Mouse (Mus musculus) intestine, embryonic 16.5 days (tissue): ENCODE data around the gene Csnk2a1. TPM values are rescaled to one million over a fixed set of nuclear protein-coding genes. Genes with fewer than 3 reads are reported as not detected.
A peak's percentile ranks its signal among the peaks of the same experiment; 100 is the strongest.

Experiments
- ATAC-seq: fragments of 200-750 bp; cut with Nextera tagmentation; 2 replicates; pipeline ENCODE4 v1.8.0; 2017; ENCODE audit warnings: moderate TSS enrichment, moderate library complexity
- H3K27ac ChIP-seq: fragments of 300-500 bp; sonication (generic); 2 replicates; pipeline ENCODE4 v1.5.1; 2014; ENCODE audit warnings: mild to moderate bottlenecking, low read length
- H3K27me3 ChIP-seq: fragments of 300-500 bp; sonication (generic); replicated peaks from 2 replicates; pipeline ENCODE4 v1.6.1; 2014; ENCODE audit warnings: low read length, control low read depth, mixed read lengths; ENCODE audit not compliant: control insufficient read depth, insufficient read depth
- H3K36me3 ChIP-seq: fragments of 300-500 bp; sonication (generic); 2 replicates; pipeline ENCODE4 v1.6.1; 2014; ENCODE audit warnings: low read length, control low read depth; ENCODE audit not compliant: control insufficient read depth, insufficient read depth
- H3K4me1 ChIP-seq: fragments of 300-500 bp; sonication (generic); 2 replicates; pipeline ENCODE4 v1.6.1; 2014; ENCODE audit warnings: low read length, control low read depth, mixed read lengths; ENCODE audit not compliant: control insufficient read depth, insufficient read depth
- H3K4me2 ChIP-seq: fragments of 300-500 bp; sonication (generic); 2 replicates; pipeline ENCODE4 v1.6.1; 2014; ENCODE audit warnings: low read depth, low read length, control low read depth
- H3K4me3 ChIP-seq: fragments of 300-500 bp; sonication (generic); 2 replicates; pipeline ENCODE4 v1.5.1; 2014; ENCODE audit warnings: mild to moderate bottlenecking, low read length
- H3K9ac ChIP-seq: fragments of 300-500 bp; sonication (generic); 2 replicates; pipeline ENCODE4 v1.6.1; 2014; ENCODE audit warnings: low read depth, low read length
- H3K9me3 ChIP-seq: fragments of 300-500 bp; sonication (generic); 2 replicates; pipeline ENCODE4 v1.6.1; 2016; ENCODE audit warnings: low read length, control low read depth; ENCODE audit not compliant: control insufficient read depth
- whole genome bisulfite sequencing: fragments of 180-500 bp; shearing (Covaris S2); extraction: QIAGEN DNeasy Blood & Tissue Kit; methylation state at CpG from one replicate; pipeline ENCODE4 v1.1.7; 2014; 5-methylcytosine and 5-hydroxymethylcytosine counted together
- polyA plus RNA-seq: library from polyadenylated mRNA; unstranded; fragments of >200 nt; fragmentation: Nextera tagmentation; extraction: Ambion mirVana; gene quantifications from 2 replicates; pipeline ENCODE4 v1.2.1, GENCODE M21; 2015

Gene Csnk2a1
- polyA plus RNA-seq, 1 experiment from 2014 or later: 81.1 TPM

DNA sequence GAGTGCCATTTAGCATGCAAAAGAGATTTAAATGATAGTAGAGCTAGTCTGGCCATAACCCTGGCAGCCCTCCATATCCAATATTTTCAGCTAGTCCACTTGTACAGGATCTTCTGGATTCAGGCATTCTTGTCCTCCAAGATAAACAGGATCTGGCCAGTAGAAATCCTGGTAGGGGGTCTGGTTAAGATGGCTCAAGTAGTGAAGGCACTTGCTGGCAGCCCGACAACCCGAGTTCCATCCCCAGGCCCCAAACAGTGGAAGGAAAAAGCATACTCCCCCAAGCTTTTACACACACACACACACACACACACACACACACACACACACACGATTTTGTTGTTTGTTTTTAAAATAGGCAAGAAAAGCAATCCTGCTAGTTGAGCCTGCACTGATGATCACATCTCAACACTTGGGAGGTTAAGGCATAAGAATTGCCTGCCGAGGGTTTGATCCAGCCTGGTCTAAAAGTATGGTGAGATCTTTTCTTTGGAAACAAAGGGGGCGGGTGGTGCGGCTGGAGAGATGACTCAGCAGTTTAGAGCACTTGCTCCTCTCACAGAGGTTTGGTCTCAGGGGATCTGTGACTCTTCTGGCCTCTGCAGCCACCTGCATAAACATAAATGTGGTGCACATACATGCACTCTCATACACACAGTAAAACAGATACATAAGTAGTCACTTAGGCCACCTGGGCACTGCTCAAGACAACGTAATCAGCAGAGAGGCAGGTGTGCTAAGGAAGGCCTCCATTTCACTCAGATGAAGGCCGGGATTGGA, 2.9 kb upstream of the Csnk2a1 start:
- no peak overlapping the region for H3K4me3 ChIP-seq
- no peak overlapping the region for H3K4me2 ChIP-seq
- H3K4me1 ChIP-seq: peaks cover 7% of the 10 kb centered on the region; the same call in 1 of the 2 replicates
- H3K27me3 ChIP-seq: no peaks in the 10 kb centered on the region
- WGBS: 79% methylated on average over 8 of the region's 8 CpGs
- H3K27ac ChIP-seq: no peak overlapping the region
- no peaks in the 10 kb centered on the region for H3K9me3 ChIP-seq
- no peaks in the 10 kb centered on the region for H3K36me3 ChIP-seq
- no peak for ATAC-seq
- H3K9ac ChIP-seq: no peak overlapping the region

GRCm38 (mm10) chr2:152225536-152225935, 1.1 kb upstream of the Csnk2a1 start:
- Histone ChIP-seq H3K27ac (no peak overlapping the region), H3K27me3 (no peaks in the 10 kb centered on the region), H3K9me3 (no peaks in the 10 kb centered on the region), H3K4me2 (no peak overlapping the region), H3K9ac (no peak overlapping the region), H3K36me3 (no peaks in the 10 kb centered on the region), H3K4me3 (no peak overlapping the region), H3K4me1 (peaks cover 7% of the 10 kb centered on the region; the same call in 1 of the 2 replicates)
- ATAC-seq: no peak
- WGBS: 74% methylated on average over 7 of the region's 7 CpGs

GRCm38 (mm10) chr2:152227051-152227481, 427 bp downstream of the Csnk2a1 start:
- under 1% methylated on average over 36 of the region's 38 CpGs for WGBS
- peak overlapping the region; percentile 99 for H3K27ac ChIP-seq
- no peaks in the 10 kb centered on the region for H3K36me3 ChIP-seq

GRCm38 (mm10) chr2:152230046-152230445, 3.4 kb downstream of the Csnk2a1 start:
- Histone ChIP-seq H3K9me3 (no peaks in the 10 kb centered on the region), H3K4me3 (no peak overlapping the region), H3K4me2 (no peak overlapping the region), H3K9ac (no peak overlapping the region), H3K4me1 (peaks cover 7% of the 10 kb centered on the region; the same call in 1 of the 2 replicates), H3K36me3 (no peaks in the 10 kb centered on the region), H3K27ac (no peak overlapping the region), H3K27me3 (no peaks in the 10 kb centered on the region)
- no peak for ATAC-seq

More at GRCm38 (mm10) chr2:152227051-152227481, 427 bp downstream of the Csnk2a1 start:
- peak overlapping the region; percentile 62 for H3K4me2 ChIP-seq
- H3K9me3 ChIP-seq: no peaks in the 10 kb centered on the region
- peak overlapping the region; percentile 99 for H3K9ac ChIP-seq
- peak; percentile 85 for ATAC-seq
- peak overlapping the region; percentile 85 for H3K4me3 ChIP-seq
- H3K4me1 ChIP-seq: peaks cover 7% of the 10 kb centered on the region; the same call in 1 of the 2 replicates
- H3K27me3 ChIP-seq: no peaks in the 10 kb centered on the region

DNA sequence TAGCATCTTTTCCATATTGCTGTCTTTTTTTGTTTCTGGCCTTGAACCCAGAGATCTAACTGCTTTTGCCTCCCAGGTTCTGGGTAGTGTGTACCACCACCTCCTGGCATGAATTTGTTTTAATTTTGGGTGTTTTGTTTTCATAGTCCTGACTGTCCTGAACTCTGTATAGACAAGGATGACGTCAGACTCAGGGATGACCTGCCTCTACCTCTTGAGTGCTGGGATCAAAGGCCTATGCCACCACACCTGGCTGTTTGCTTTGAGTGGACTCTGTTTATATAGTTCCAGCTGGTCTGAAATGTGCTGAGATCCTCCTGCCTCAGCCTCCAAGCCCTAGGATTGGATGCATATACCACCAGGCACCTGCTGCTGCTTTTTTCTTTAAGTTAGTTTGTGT, 11.3 kb downstream of the Csnk2a1 start:
- 71% methylated on average over 1 of the region's 1 CpGs for WGBS
- no peak overlapping the region for H3K4me2 ChIP-seq
- H3K9me3 ChIP-seq: no peaks in the 10 kb centered on the region
- H3K27ac ChIP-seq: no peak overlapping the region
- no peak overlapping the region for H3K4me3 ChIP-seq
- H3K9ac ChIP-seq: no peak overlapping the region
- no peaks in the 10 kb centered on the region for H3K27me3 ChIP-seq
- H3K36me3 ChIP-seq: peaks cover 12% of the 10 kb centered on the region; the same call in 1 of the 2 replicates
- peaks cover 4% of the 10 kb centered on the region; the same call in 1 of the 2 replicates for H3K4me1 ChIP-seq
- ATAC-seq: peak; percentile 28; the same call in 1 of the 2 replicates

GRCm38 (mm10) chr2:152240580-152240979, 13.9 kb downstream of the Csnk2a1 start:
- H3K4me2 ChIP-seq: no peak overlapping the region
- H3K27me3 ChIP-seq: no peaks in the 10 kb centered on the region
- peaks cover 12% of the 10 kb centered on the region; the same call in 1 of the 2 replicates for H3K36me3 ChIP-seq
- H3K9me3 ChIP-seq: no peaks in the 10 kb centered on the region
- H3K4me1 ChIP-seq: peaks cover 9% of the 10 kb centered on the region; the same call in 1 of the 2 replicates
- no peak overlapping the region for H3K4me3 ChIP-seq
- no peak for ATAC-seq
- no peak overlapping the region for H3K27ac ChIP-seq
- no peak overlapping the region for H3K9ac ChIP-seq
- WGBS: 44% methylated on average over 2 of the region's 2 CpGs

DNA sequence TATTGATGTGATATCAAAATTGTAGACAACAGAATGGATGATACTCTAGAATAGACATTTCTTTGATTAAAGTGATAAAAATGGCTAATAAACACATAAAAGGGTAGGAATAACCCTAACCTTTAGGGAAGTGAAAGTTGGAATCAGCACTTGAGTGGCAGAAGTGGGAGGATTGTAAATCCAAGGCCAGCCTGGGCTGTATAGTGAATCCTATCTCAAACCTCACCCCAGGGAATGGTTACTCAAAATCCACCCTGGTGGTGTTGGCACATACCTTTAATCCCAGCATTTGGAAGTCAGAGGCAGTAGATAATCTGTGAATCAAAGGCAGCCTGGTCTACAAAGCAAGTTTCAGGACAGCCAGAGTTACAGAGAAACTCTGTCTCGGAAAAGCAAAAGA, 20.6 kb downstream of the Csnk2a1 start:
- 91% methylated on average over 1 of the region's 1 CpGs for WGBS
- no peak for ATAC-seq
- H3K4me1 ChIP-seq: peaks cover 10% of the 10 kb centered on the region; the same call in 1 of the 2 replicates
- no peaks in the 10 kb centered on the region for H3K9me3 ChIP-seq
- H3K4me2 ChIP-seq: no peak overlapping the region
- no peaks in the 10 kb centered on the region for H3K27me3 ChIP-seq
- H3K4me3 ChIP-seq: no peak overlapping the region
- no peak overlapping the region for H3K27ac ChIP-seq
- H3K36me3 ChIP-seq: 0 out of 2 replicates have a peak, but pooled peaks cover 4% of the 10 kb centered on the region
- H3K9ac ChIP-seq: no peak overlapping the region

- peaks cover 5% of the 10 kb centered on the region; the same call in 1 of the 2 replicates for H3K4me1 ChIP-seq
- H3K9me3 ChIP-seq: no peaks in the 10 kb centered on the region
- no peak overlapping the region for H3K9ac ChIP-seq
- no peaks in the 10 kb centered on the region for H3K27me3 ChIP-seq
- H3K4me2 ChIP-seq: no peak overlapping the region
- 53% methylated on average over 2 of the region's 4 CpGs for WGBS
- peaks cover 15% of the 10 kb centered on the region; the same call in 1 of the 2 replicates for H3K36me3 ChIP-seq
- H3K27ac ChIP-seq: no peak overlapping the region
- ATAC-seq: no peak
- no peak overlapping the region for H3K4me3 ChIP-seq
Observed at GRCm38 (mm10) chr2:152250511-152250910, 23.9 kb downstream of the Csnk2a1 start.

- no peak for ATAC-seq
- H3K27me3 ChIP-seq: no peaks in the 10 kb centered on the region
- H3K4me1 ChIP-seq: no peaks in the 10 kb centered on the region
- H3K9ac ChIP-seq: no peak overlapping the region
- H3K4me3 ChIP-seq: no peak overlapping the region
- peaks cover 8% of the 10 kb centered on the region; the same call in 1 of the 2 replicates for H3K36me3 ChIP-seq
- WGBS: 97% methylated on average over 1 of the region's 1 CpGs
- H3K27ac ChIP-seq: no peak overlapping the region
- no peak overlapping the region for H3K4me2 ChIP-seq
- no peaks in the 10 kb centered on the region for H3K9me3 ChIP-seq
Observed at GRCm38 (mm10) chr2:152259739-152260138, 33.1 kb downstream of the Csnk2a1 start.
